Mouse (Mus musculus): ENCODE data around the gene Btk.

- TF ChIP-seq CTCF (IDR thresholded peaks at IDR 0.05; ENCODE audit: control insufficient read depth, insufficient read depth, low read length) = no peak
- TF ChIP-seq POLR2A (IDR thresholded peaks at IDR 0.05; ENCODE audit: borderline replicate concordance, control insufficient read depth, low read depth, low read length) = no peak
Observed at GRCm38 (mm10) chrX:134588261-134588660, 4.9 kb upstream of the Btk start.
